Mouse (Mus musculus): ENCODE data around the gene Scyl1. TPM values are rescaled to one million over a fixed set of nuclear protein-coding genes. Genes with fewer than 3 reads are reported as not detected.

The Scyl1 gene
- polyA plus RNA-seq, 1 experiment from 2014 or later = 80.0 TPM

DNA sequence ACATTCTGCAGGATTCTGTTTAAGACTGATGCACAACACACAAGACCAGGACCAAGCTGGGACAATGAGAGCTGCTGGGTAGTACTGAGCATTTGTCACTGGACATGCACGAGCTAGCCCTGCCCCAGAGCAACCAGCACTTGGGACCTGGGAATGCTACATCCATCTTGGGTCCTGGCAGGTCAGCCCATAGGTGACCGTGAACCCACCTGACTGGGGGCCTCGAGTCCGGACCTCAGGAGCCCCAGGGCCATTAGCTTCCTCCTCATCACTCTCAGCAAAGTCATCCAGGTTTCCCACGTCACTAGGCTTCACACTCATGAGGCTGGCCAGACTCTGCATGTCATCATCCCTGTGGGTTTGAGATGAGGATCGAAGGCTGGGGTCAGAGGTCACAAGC lies 50.0 kb downstream of the Scyl1 start:
- no peak overlapping the region for H3K9ac ChIP-seq
- H3K4me2 ChIP-seq (replicated peaks) = no peak overlapping the region
- peaks cover 63% of the 10 kb centered on the region for H3K36me3 ChIP-seq
- ATAC-seq (ENCODE audit: insufficient number of reproducible peaks, insufficient read depth, low FRiP score, low TSS enrichment) = no peak
- no peak overlapping the region for H3K4me3 ChIP-seq
- WGBS = 84% methylated on average over 6 of the region's 6 CpGs
- no peak overlapping the region for H3K27ac ChIP-seq
- H3K27me3 ChIP-seq = no peaks in the 10 kb centered on the region
- no peaks in the 10 kb centered on the region for H3K9me3 ChIP-seq
- H3K4me1 ChIP-seq = peaks cover 19% of the 10 kb centered on the region

DNA sequence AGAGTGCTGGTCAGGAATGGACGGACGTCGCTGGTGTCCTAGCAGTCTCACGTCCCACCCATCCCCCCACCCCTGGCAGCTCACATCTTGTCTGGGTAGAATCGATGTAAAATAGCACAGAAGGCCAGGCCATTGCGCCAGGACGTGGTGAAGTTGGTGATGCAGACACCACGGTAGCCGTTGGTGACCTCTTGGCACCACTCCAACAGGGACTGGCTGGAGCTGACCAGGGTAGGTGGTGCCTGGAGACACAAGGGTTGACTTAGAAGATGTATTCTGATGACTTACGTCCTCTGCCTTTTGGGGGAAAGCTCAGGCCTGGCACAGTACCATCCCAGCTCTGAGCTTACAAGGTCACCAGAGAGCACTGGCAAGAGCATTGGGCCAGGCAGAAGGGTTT lies 54.3 kb downstream of the Scyl1 start:
- Histone ChIP-seq H3K27me3 (no peaks in the 10 kb centered on the region), H3K4me3 (no peak overlapping the region), H3K36me3 (peaks cover 55% of the 10 kb centered on the region), H3K9me3 (no peaks in the 10 kb centered on the region), H3K4me2 (replicated peaks) (no peak overlapping the region), H3K4me1 (peaks cover 19% of the 10 kb centered on the region), H3K27ac (no peak overlapping the region), H3K9ac (no peak overlapping the region)
- no peak for ATAC-seq (ENCODE audit: insufficient number of reproducible peaks, insufficient read depth, low FRiP score, low TSS enrichment)
- WGBS = 66% methylated on average over 10 of the region's 10 CpGs

DNA sequence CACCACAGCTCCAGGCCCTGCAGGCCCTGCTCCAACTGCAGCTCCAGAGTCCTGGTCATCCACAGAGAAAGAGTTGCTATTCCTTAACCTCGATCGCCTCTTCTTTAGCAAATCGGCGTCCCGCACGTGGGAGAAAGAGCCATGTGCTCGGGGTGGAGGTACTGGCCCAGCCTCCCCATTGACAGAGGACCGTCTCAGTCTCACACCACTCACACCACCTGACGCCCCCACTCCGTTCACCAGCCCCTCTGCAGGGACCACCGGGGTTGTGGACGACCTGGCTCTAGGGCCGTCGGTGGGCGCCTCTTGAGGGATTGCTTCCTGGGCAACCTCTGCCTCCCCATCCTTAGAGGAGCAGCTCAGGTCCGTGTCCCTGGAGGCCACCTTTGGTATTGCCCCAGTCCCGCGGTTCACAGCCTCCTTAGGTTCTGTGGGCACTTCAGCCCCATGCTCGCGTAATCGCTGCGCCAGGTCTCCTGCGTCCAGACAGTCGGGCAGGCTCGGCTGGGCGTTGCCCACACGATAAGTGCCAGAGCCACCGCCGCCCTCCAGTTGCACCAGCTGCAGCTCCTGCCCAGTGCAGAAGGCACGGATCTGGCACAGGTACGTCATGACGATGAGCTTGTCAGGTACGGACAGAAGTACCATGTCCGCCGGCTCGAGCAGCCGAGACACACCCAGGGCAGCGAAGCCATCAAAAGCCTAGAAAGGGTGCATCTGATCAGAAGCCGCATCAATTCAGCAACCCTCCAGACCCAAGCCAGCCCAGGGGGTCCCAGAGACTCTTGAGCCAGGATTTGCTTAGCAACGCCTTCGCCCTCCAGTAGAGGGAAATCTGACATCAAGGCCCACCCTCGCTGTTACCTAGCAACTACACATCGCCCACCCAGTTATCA lies 55.2 kb downstream of the Scyl1 start:
- WGBS = 23% methylated on average over 43 of the region's 43 CpGs
- Histone ChIP-seq H3K4me1 (peaks cover 19% of the 10 kb centered on the region), H3K27me3 (no peaks in the 10 kb centered on the region), H3K4me2 (replicated peaks) (peak overlapping the region; percentile 36), H3K27ac (no peak overlapping the region), H3K4me3 (no peak overlapping the region), H3K36me3 (peaks cover 46% of the 10 kb centered on the region), H3K9me3 (no peaks in the 10 kb centered on the region), H3K9ac (no peak overlapping the region)
- ATAC-seq (ENCODE audit: insufficient number of reproducible peaks, insufficient read depth, low FRiP score, low TSS enrichment) = no peak

DNA sequence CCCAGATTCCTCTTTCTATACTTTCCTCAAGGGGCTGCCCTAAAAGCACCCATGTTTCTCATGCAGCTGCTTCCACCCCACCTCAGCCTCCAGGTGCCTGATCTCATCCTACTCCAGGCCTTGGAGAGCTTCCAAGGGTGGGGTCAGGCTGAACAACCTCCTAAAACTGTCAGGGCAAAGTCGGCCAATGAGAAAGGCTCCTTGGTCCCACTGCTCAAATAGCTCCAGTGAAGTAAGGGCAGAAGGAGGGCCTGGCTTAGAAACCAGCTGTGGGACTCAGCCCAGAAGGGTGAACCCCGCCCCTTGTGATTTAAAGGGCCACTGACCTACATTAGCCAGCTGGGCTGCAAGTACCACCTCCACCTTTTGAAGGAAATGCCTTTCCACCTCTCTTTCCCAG lies 57.5 kb downstream of the Scyl1 start:
- WGBS = 11% methylated on average over 2 of the region's 2 CpGs
- H3K4me2 ChIP-seq (replicated peaks) = no peak overlapping the region
- ATAC-seq (ENCODE audit: insufficient number of reproducible peaks, insufficient read depth, low FRiP score, low TSS enrichment) = no peak

DNA sequence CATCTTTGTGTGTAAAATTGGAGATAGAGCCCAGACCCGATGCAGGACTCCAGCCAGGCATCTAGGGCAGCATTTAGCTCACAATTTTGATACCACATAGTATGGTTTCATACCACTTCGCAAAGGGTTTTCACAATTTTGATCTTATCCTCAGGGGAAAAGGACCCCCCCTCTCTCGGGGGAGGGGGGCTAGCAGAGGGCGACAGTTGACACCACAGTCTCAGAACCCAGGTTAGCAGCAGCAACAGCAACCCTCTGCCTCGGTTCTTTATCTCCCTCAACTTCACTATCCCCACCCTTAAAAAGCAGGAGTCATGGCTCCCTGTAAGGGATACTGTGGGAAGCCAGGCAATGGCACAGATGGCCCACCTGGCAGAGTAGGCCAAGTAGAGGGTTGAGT lies 58.0 kb downstream of the Scyl1 start:
- no peak overlapping the region for H3K9ac ChIP-seq
- H3K9me3 ChIP-seq = no peaks in the 10 kb centered on the region
- 61% methylated on average over 5 of the region's 5 CpGs for WGBS
- H3K36me3 ChIP-seq = peaks cover 44% of the 10 kb centered on the region
- H3K4me1 ChIP-seq = peaks cover 19% of the 10 kb centered on the region
- no peak for ATAC-seq (ENCODE audit: insufficient number of reproducible peaks, insufficient read depth, low FRiP score, low TSS enrichment)
- H3K4me2 ChIP-seq (replicated peaks) = no peak overlapping the region
- peak overlapping the region; percentile 51 for H3K27ac ChIP-seq
- H3K27me3 ChIP-seq = no peaks in the 10 kb centered on the region
- H3K4me3 ChIP-seq = no peak overlapping the region

More for the DNA sequence above, 57.5 kb downstream of the Scyl1 start:
- Histone ChIP-seq H3K36me3 (peaks cover 44% of the 10 kb centered on the region), H3K27ac (peak overlapping the region; percentile 51), H3K9me3 (no peaks in the 10 kb centered on the region), H3K27me3 (no peaks in the 10 kb centered on the region), H3K4me3 (no peak overlapping the region), H3K9ac (peak overlapping the region; percentile 4; the same call in 1 of the 2 replicates), H3K4me1 (peaks cover 19% of the 10 kb centered on the region)

DNA sequence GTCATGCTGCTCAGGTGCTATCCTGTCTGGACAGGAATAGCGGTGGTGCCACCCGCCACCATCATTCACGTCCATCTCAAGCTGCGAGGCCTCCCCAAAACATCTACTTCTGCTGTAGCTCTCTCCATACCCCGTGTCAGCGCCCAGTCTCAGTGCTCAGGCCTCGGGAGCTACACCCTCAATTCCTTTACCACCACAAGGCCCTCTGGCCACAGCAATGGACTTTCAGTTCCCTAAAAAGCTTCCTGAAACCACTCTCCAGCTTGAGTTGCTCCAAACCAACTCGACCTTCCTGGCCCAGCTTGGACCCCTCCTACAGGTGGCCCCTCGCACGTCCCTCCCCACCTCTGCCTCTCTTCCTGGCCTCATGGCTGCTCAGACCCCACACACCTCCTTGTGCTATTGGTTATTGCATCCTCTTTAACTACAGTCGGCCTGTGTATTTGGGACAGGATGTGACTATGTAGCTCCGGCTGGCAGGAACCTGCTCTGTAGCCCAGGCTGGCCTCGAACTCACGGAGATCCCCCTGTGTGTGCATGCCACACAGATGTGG lies 59.2 kb downstream of the Scyl1 start:
- H3K9ac ChIP-seq = no peak overlapping the region
- no peaks in the 10 kb centered on the region for H3K27me3 ChIP-seq
- ATAC-seq (ENCODE audit: insufficient number of reproducible peaks, insufficient read depth, low FRiP score, low TSS enrichment) = no peak
- no peaks in the 10 kb centered on the region for H3K9me3 ChIP-seq
- H3K4me3 ChIP-seq = no peak overlapping the region
- no peak overlapping the region for H3K4me2 ChIP-seq (replicated peaks)
- 88% methylated on average over 14 of the region's 14 CpGs for WGBS
- peaks cover 52% of the 10 kb centered on the region for H3K36me3 ChIP-seq
- peaks cover 19% of the 10 kb centered on the region for H3K4me1 ChIP-seq
- no peak overlapping the region for H3K27ac ChIP-seq

DNA sequence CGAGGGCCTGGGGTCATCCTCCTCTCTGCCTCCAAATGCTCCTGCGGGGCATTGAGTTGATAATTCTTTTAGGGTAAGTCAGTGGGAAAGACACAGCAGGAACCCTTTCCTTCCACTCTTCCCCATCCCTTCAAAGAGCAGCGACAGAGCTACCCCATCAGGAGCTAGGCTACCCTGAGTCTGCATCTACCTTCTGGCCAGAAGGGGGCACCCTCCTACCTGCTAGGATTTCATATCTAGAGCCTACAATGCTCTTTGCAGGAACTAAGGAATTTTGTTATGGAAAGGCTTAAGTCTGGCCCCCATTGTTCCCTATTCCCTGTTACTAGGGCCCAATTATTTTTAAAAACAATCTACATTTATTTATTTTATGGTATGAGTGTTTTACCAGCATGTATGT lies 60.0 kb downstream of the Scyl1 start:
- Histone ChIP-seq H3K9me3 (no peaks in the 10 kb centered on the region), H3K27ac (no peak overlapping the region), H3K27me3 (no peaks in the 10 kb centered on the region), H3K4me2 (replicated peaks) (no peak overlapping the region), H3K36me3 (peaks cover 57% of the 10 kb centered on the region), H3K4me1 (peaks cover 14% of the 10 kb centered on the region), H3K9ac (no peak overlapping the region), H3K4me3 (no peak overlapping the region)
- 20% methylated on average over 3 of the region's 3 CpGs for WGBS
- ATAC-seq (ENCODE audit: insufficient number of reproducible peaks, insufficient read depth, low FRiP score, low TSS enrichment) = no peak

DNA sequence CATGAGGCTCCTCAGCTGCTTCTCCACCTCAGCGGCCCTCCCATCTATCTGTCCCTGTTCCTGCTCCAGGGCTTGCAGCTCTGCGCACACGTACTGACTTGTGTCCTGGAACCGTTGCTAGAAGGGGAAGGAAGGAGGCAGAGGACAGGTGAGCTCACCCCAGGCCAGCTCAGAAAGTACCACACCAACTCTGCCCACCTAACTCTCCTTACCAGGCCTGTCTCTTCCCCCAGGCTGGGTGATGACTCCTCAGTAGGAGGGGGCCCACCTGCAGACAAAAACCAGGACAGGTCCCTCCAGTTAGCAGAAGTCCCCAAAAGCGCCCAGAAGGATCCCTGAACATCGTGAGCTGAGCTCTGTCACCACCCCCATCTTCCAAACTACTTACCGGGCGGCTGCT lies 60.6 kb downstream of the Scyl1 start:
- Histone ChIP-seq H3K9me3 (no peaks in the 10 kb centered on the region), H3K27me3 (no peaks in the 10 kb centered on the region), H3K4me3 (no peak overlapping the region), H3K27ac (no peak overlapping the region), H3K4me2 (replicated peaks) (no peak overlapping the region), H3K4me1 (peaks cover 11% of the 10 kb centered on the region), H3K9ac (no peak overlapping the region), H3K36me3 (peaks cover 51% of the 10 kb centered on the region)
- ATAC-seq (ENCODE audit: insufficient number of reproducible peaks, insufficient read depth, low FRiP score, low TSS enrichment) = no peak
- WGBS = 83% methylated on average over 8 of the region's 8 CpGs

DNA sequence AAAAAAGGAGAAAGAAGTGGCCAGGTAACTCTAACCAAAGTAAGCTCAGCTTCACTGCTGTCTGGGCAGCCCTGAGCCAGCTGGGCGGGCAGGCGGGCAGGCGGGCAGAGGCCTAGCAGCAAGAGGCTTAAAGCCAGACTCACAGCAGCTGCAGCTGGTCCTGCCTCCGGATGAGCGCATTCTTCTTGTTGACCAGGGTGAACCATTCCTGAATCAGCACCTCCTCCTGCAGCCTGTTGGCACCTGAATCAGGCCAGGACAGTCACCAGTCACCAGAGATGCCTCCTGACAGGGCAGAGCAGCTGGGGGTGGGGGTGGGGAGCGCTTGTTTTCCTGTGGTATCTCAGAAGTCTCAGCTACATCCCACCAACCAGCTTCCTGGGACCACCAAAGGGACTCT lies 61.2 kb downstream of the Scyl1 start:
- H3K9me3 ChIP-seq = no peaks in the 10 kb centered on the region
- no peaks in the 10 kb centered on the region for H3K27me3 ChIP-seq
- no peak overlapping the region for H3K4me2 ChIP-seq (replicated peaks)
- peaks cover 47% of the 10 kb centered on the region for H3K36me3 ChIP-seq
- peaks cover 14% of the 10 kb centered on the region for H3K4me1 ChIP-seq
- no peak overlapping the region for H3K27ac ChIP-seq
- H3K4me3 ChIP-seq = no peak overlapping the region
- H3K9ac ChIP-seq = no peak overlapping the region
- WGBS = 88% methylated on average over 6 of the region's 6 CpGs
- ATAC-seq (ENCODE audit: insufficient number of reproducible peaks, insufficient read depth, low FRiP score, low TSS enrichment) = no peak

Other genes starting within 250 kb of the Scyl1 start
- 1.3 and 1.6 TPM in 2 replicates for gene Ovol1, start 210.8 kb downstream of the Scyl1 start, polyA plus RNA-seq (2016; fragmentation: Nextera tagmentation; extraction: Ambion mirVana)
- gene Ap5b1, start 203.4 kb downstream of the Scyl1 start, polyA plus RNA-seq (2016; fragmentation: Nextera tagmentation; extraction: Ambion mirVana) = 2.8 and 3.2 TPM in 2 replicates
- gene Rnaseh2c, start 169.5 kb downstream of the Scyl1 start, polyA plus RNA-seq (2016; fragmentation: Nextera tagmentation; extraction: Ambion mirVana) = 148 and 158 TPM in 2 replicates
- 61.3 and 63.7 TPM in 2 replicates for gene Kat5, start 161.2 kb downstream of the Scyl1 start, polyA plus RNA-seq (2016; fragmentation: Nextera tagmentation; extraction: Ambion mirVana)
- gene Rela, start 133.9 kb downstream of the Scyl1 start, polyA plus RNA-seq (2016; fragmentation: Nextera tagmentation; extraction: Ambion mirVana) = 46.5 and 49.3 TPM in 2 replicates
- 27.0 and 28.7 TPM in 2 replicates for gene Sipa1, start 107.7 kb downstream of the Scyl1 start, polyA plus RNA-seq (2016; fragmentation: Nextera tagmentation; extraction: Ambion mirVana)
- 24.7 and 26.0 TPM in 2 replicates for gene Map3k11, start 82.7 kb downstream of the Scyl1 start, polyA plus RNA-seq (2016; fragmentation: Nextera tagmentation; extraction: Ambion mirVana)
- 33.1 and 37.9 TPM in 2 replicates for gene Pcnx3, start 82.5 kb downstream of the Scyl1 start, polyA plus RNA-seq (2016; fragmentation: Nextera tagmentation; extraction: Ambion mirVana)
- gene Kcnk7, start 67.1 kb downstream of the Scyl1 start, polyA plus RNA-seq (2016; fragmentation: Nextera tagmentation; extraction: Ambion mirVana) = 0.24 TPM in 1 of 2 replicates, not detected in the other
- gene Ehbp1l1, start 45.1 kb downstream of the Scyl1 start, polyA plus RNA-seq (2016; fragmentation: Nextera tagmentation; extraction: Ambion mirVana) = 14.4 TPM in 2 replicates
- 143 and 150 TPM in 2 replicates for gene Fam89b, start 41.8 kb downstream of the Scyl1 start, polyA plus RNA-seq (2016; fragmentation: Nextera tagmentation; extraction: Ambion mirVana)
- 25.3 and 27.0 TPM in 2 replicates for gene Ltbp3, start 30.5 kb downstream of the Scyl1 start, polyA plus RNA-seq (2016; fragmentation: Nextera tagmentation; extraction: Ambion mirVana)
- 35.3 and 41.4 TPM in 2 replicates for gene Frmd8, start 103.9 kb upstream of the Scyl1 start, polyA plus RNA-seq (2016; fragmentation: Nextera tagmentation; extraction: Ambion mirVana)
- gene Slc25a45, start 106.4 kb upstream of the Scyl1 start, polyA plus RNA-seq (2016; fragmentation: Nextera tagmentation; extraction: Ambion mirVana) = 2.0 and 3.1 TPM in 2 replicates
- 5.3 and 6.3 TPM in 2 replicates for gene Tigd3, start 122.7 kb upstream of the Scyl1 start, polyA plus RNA-seq (2016; fragmentation: Nextera tagmentation; extraction: Ambion mirVana)
- 192 and 207 TPM in 2 replicates for gene Dpf2, start 141.6 kb upstream of the Scyl1 start, polyA plus RNA-seq (2016; fragmentation: Nextera tagmentation; extraction: Ambion mirVana)
- gene Cdc42ep2, start 153.4 kb upstream of the Scyl1 start, polyA plus RNA-seq (2016; fragmentation: Nextera tagmentation; extraction: Ambion mirVana) = 3.6 and 4.2 TPM in 2 replicates
- 80.5 and 82.9 TPM in 2 replicates for gene Pola2, start 192.8 kb upstream of the Scyl1 start, polyA plus RNA-seq (2016; fragmentation: Nextera tagmentation; extraction: Ambion mirVana)
- not detected in 2 replicates for gene Slc22a20, start 214.7 kb upstream of the Scyl1 start, polyA plus RNA-seq (2016; fragmentation: Nextera tagmentation; extraction: Ambion mirVana)
- gene Capn1, start 244.5 kb upstream of the Scyl1 start, polyA plus RNA-seq (2016; fragmentation: Nextera tagmentation; extraction: Ambion mirVana) = 7.0 and 7.7 TPM in 2 replicates

Data from embryonic facial prominence, embryonic 12.5 days (tissue).